Mouse (Mus musculus): Measurements from ENCODE around the gene Ncam1.

GRCm38 (mm10) chr9:49605791-49606190, 192.9 kb downstream of the Ncam1 start:
- TF ChIP-seq POLR2A (IDR thresholded peaks at IDR 0.05; ENCODE audit: borderline replicate concordance, control insufficient read depth, low read depth, low read length) = no peak
- TF ChIP-seq CTCF (IDR thresholded peaks at IDR 0.05; ENCODE audit: control insufficient read depth, insufficient read depth, low read length) = no peak
